Mouse (Mus musculus): Measurements from ENCODE around the gene Meaf6. TPM values are rescaled to one million over a fixed set of nuclear protein-coding genes. Genes with fewer than 3 reads are reported as not detected.

Meaf6 gene
- polyA plus RNA-seq, 1 experiment from 2014 or later, result 28.3 TPM

DNA sequence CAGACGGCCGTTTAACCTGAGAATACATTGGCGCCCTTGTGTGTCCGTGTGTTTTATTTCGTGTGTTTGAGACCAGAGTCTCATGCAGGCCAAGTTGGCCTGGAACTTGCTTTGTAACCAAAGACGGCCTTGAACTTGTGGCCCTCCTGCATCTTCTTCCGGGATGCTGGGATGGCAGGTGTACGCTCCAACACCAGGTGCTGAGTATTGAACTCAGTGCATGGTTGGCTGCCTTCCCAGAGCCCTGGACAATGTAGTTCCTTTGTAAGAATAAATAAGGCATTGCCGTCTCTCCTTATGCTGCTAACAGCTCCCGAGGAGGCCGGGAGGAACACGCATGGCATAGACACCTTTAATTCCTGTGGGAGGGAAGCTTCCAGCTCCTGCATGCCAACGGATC lies 32.0 kb downstream of the Meaf6 start:
- ATAC-seq (ENCODE audit: low FRiP score, low TSS enrichment) (no peak), DNase-seq (ENCODE audit: low spot score) (no peak)
- H3K27ac ChIP-seq (replicated peaks), result peak overlapping the region; percentile 81
- WGBS, result 50% methylated on average over 13 of the region's 13 CpGs
- peaks cover 4% of the 10 kb centered on the region for H3K4me1 ChIP-seq (replicated peaks; ENCODE audit: control insufficient read depth, insufficient read depth)
- no peak overlapping the region for H3K4me2 ChIP-seq (replicated peaks; ENCODE audit: low read depth)
- no peak overlapping the region for H3K9ac ChIP-seq (ENCODE audit: low read length)
- no peaks in the 10 kb centered on the region for H3K27me3 ChIP-seq (ENCODE audit: control insufficient read depth, insufficient read depth, low read length)
- no peak overlapping the region for H3K4me3 ChIP-seq (ENCODE audit: low read depth, low read length)
- H3K9me3 ChIP-seq (ENCODE audit: control insufficient read depth, low read length), result no peaks in the 10 kb centered on the region
- H3K36me3 ChIP-seq (ENCODE audit: control insufficient read depth, insufficient read depth, low read length), result peaks cover 10% of the 10 kb centered on the region; the same call in 1 of the 2 replicates
- TF ChIP-seq EP300 (optimal IDR thresholded peaks at IDR 0.05) (no peak), CTCF (IDR thresholded peaks at IDR 0.05; ENCODE audit: low read depth) (no peak)

DNA sequence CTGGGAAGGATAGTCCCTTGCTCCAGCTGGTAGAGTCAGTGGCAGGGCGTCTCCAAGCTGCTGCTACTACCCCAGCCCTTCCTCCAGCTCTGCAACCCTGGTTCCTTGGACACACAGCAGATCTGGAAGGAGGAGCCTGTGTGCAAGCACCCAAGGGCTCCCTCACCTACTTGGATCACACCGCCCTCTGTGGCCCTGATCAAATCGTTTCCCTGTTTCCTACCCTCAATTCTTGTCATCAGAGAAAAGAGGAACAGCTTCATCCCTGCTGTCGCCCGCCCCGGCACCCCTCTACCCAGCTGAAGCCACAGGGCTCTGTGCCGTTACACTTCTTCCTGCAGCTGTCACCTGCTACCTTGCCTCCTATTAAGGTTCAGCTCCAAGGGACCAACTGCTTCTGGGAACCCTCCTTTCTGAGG lies 33.0 kb downstream of the Meaf6 start:
- Histone ChIP-seq H3K9ac (ENCODE audit: low read length) (no peak overlapping the region), H3K4me2 (replicated peaks; ENCODE audit: low read depth) (no peak overlapping the region), H3K9me3 (ENCODE audit: control insufficient read depth, low read length) (no peaks in the 10 kb centered on the region), H3K4me3 (ENCODE audit: low read depth, low read length) (no peak overlapping the region), H3K4me1 (replicated peaks; ENCODE audit: control insufficient read depth, insufficient read depth) (peaks cover 4% of the 10 kb centered on the region), H3K27me3 (ENCODE audit: control insufficient read depth, insufficient read depth, low read length) (no peaks in the 10 kb centered on the region), H3K36me3 (ENCODE audit: control insufficient read depth, insufficient read depth, low read length) (peaks cover 10% of the 10 kb centered on the region; the same call in 1 of the 2 replicates), H3K27ac (replicated peaks) (peak overlapping the region; percentile 67; the same call in 1 of the 2 replicates)
- DNase-seq (ENCODE audit: low spot score) (no peak), ATAC-seq (ENCODE audit: low FRiP score, low TSS enrichment) (no peak)
- WGBS, result 65% methylated on average over 7 of the region's 7 CpGs
- TF ChIP-seq EP300 (optimal IDR thresholded peaks at IDR 0.05) (no peak), CTCF (IDR thresholded peaks at IDR 0.05; ENCODE audit: low read depth) (no peak)

DNA sequence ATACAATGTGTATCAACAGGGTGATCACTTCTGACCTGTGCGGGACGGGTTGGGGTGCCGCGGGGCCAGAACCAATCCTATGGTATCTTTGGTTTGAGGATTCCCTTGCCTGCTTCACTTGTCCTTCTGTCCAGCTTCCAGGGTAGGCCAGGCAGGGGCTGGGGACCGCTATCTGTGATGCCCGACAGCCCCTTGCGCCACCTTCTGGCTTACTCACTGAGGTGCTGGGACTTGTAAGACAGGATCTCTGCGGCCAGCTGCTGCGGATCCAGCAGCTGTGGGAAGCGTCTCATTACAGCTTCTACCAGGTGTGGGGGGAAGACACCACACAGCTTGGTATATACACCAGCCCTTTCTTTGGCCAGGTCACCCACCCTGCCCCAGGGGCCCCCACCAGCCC lies 34.1 kb downstream of the Meaf6 start:
- ATAC-seq (ENCODE audit: low FRiP score, low TSS enrichment) (no peak), DNase-seq (ENCODE audit: low spot score) (no peak)
- peaks cover 10% of the 10 kb centered on the region; the same call in 1 of the 2 replicates for H3K36me3 ChIP-seq (ENCODE audit: control insufficient read depth, insufficient read depth, low read length)
- H3K27ac ChIP-seq (replicated peaks), result 0 out of 2 replicates have a peak overlapping the region, but pooled peaks have one; percentile 18
- no peaks in the 10 kb centered on the region for H3K27me3 ChIP-seq (ENCODE audit: control insufficient read depth, insufficient read depth, low read length)
- H3K9ac ChIP-seq (ENCODE audit: low read length), result no peak overlapping the region
- no peak overlapping the region for H3K4me2 ChIP-seq (replicated peaks; ENCODE audit: low read depth)
- TF ChIP-seq EP300 (optimal IDR thresholded peaks at IDR 0.05) (no peak), CTCF (IDR thresholded peaks at IDR 0.05; ENCODE audit: low read depth) (peak; percentile 46)
- 40% methylated on average over 10 of the region's 10 CpGs for WGBS
- H3K4me3 ChIP-seq (ENCODE audit: low read depth, low read length), result no peak overlapping the region
- peaks cover 7% of the 10 kb centered on the region for H3K4me1 ChIP-seq (replicated peaks; ENCODE audit: control insufficient read depth, insufficient read depth)
- no peaks in the 10 kb centered on the region for H3K9me3 ChIP-seq (ENCODE audit: control insufficient read depth, low read length)

DNA sequence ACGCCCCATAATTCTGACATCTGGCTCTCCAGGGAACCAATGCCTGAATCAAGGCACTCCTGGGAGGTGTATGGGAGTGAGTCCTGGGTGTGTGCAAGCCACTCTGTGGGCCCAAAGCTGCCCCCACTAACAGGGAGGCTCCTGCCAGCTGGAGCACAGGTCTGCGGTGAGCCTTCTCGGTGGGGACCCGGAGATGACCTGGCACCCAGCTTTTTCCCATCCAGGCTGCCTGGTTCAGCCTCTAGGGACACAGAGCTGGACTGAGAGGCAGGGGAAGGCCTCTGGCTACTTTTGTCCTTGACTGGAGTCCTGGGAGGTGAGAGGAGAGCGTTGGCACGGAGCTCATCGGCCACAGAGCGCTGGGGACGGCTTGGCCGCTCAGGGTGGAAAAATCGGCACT lies 34.8 kb downstream of the Meaf6 start:
- Histone ChIP-seq H3K27me3 (ENCODE audit: control insufficient read depth, insufficient read depth, low read length) (no peaks in the 10 kb centered on the region), H3K27ac (replicated peaks) (no peak overlapping the region), H3K4me3 (ENCODE audit: low read depth, low read length) (no peak overlapping the region), H3K36me3 (ENCODE audit: control insufficient read depth, insufficient read depth, low read length) (peaks cover 10% of the 10 kb centered on the region; the same call in 1 of the 2 replicates), H3K9me3 (ENCODE audit: control insufficient read depth, low read length) (no peaks in the 10 kb centered on the region), H3K4me1 (replicated peaks; ENCODE audit: control insufficient read depth, insufficient read depth) (peaks cover 7% of the 10 kb centered on the region), H3K4me2 (replicated peaks; ENCODE audit: low read depth) (no peak overlapping the region), H3K9ac (ENCODE audit: low read length) (no peak overlapping the region)
- DNase-seq (ENCODE audit: low spot score) (no peak), ATAC-seq (ENCODE audit: low FRiP score, low TSS enrichment) (no peak)
- WGBS, result 94% methylated on average over 11 of the region's 11 CpGs
- TF ChIP-seq EP300 (optimal IDR thresholded peaks at IDR 0.05), result no peak

DNA sequence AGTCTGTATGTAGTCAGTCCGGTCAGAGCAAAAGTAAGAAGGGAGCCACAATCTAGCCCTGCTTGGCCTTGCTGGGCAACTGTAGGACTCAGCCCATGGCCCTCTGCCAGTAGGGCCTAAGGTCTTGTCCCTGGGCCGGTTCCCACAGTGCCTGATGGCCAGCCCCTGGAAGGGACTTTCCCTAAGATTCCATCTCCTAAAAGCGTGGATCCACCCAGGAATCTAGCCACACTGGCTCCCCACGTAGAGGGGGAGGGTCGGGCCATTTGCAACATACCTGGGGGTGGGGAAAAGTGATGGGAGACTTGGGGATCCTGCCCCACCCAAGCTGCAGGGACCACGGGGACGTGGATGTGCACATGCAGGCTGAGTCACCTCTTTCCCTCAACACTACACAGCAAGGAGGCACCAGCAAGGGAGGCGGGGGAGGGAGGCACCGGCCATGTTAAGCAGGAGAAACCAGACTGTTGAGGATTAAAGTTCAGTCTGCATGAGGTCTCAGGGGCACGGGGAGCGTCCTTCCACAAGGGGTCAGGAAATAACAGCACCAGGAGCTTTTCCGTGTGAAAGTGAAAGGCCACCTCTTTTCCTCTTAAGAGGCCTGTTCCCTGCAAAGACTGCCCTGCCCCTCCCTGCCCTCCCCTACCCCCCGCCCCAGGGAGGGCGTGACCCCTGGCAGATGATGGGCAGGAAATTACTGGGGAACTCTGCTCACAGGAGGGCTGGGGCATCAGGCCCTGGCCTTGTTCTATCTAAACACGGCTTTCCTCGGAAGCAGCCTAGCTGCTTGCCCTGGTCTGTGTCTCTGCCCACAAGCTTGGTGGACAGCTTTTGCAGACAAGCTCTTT lies 37.7 kb downstream of the Meaf6 start:
- WGBS, result 14% methylated on average over 15 of the region's 16 CpGs
- peak; percentile 76 for ATAC-seq (ENCODE audit: low FRiP score, low TSS enrichment)

DNA sequence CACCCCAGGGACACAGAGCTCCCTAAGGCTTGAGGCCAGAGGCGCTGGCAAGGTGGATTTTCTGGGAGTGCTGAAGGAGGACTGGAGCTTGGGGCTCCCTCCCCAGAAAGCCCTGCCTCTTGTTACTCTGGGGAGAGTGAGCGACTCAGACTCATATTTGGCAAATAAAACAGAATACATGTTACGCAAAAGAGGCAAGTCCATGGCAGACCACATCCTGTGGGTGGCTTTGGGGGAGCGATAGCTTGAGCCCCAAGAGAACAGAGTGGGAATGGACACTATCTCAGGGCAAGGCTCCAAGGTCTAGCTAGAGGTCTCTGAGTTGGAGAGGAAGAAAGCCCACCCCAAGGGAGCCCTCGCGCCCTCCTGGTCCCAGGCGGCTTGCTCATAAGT lies 38.3 kb downstream of the Meaf6 start:
- DNase-seq (ENCODE audit: low spot score), result no peak
- ATAC-seq (ENCODE audit: low FRiP score, low TSS enrichment), result no peak
- H3K36me3 ChIP-seq (ENCODE audit: control insufficient read depth, insufficient read depth, low read length), result peaks cover 10% of the 10 kb centered on the region; the same call in 1 of the 2 replicates
- H3K4me1 ChIP-seq (replicated peaks; ENCODE audit: control insufficient read depth, insufficient read depth), result peaks cover 8% of the 10 kb centered on the region
- peak overlapping the region; percentile 94 for H3K27ac ChIP-seq (replicated peaks)
- TF ChIP-seq CTCF (IDR thresholded peaks at IDR 0.05; ENCODE audit: low read depth), result no peak
- no peak for TF ChIP-seq EP300 (optimal IDR thresholded peaks at IDR 0.05)
- H3K27me3 ChIP-seq (ENCODE audit: control insufficient read depth, insufficient read depth, low read length), result no peaks in the 10 kb centered on the region
- H3K9me3 ChIP-seq (ENCODE audit: control insufficient read depth, low read length), result no peaks in the 10 kb centered on the region
- H3K9ac ChIP-seq (ENCODE audit: low read length), result peak overlapping the region; percentile 13; the same call in 1 of the 2 replicates
- 59% methylated on average over 7 of the region's 7 CpGs for WGBS
- peak overlapping the region; percentile 4 for H3K4me2 ChIP-seq (replicated peaks; ENCODE audit: low read depth)
- no peak overlapping the region for H3K4me3 ChIP-seq (ENCODE audit: low read depth, low read length)

More for the DNA sequence above, 37.7 kb downstream of the Meaf6 start:
- no peak overlapping the region for H3K4me3 ChIP-seq (ENCODE audit: low read depth, low read length)
- H3K27ac ChIP-seq (replicated peaks), result peak overlapping the region; percentile 94
- H3K4me1 ChIP-seq (replicated peaks; ENCODE audit: control insufficient read depth, insufficient read depth), result peaks cover 8% of the 10 kb centered on the region
- no peaks in the 10 kb centered on the region for H3K27me3 ChIP-seq (ENCODE audit: control insufficient read depth, insufficient read depth, low read length)
- TF ChIP-seq EP300 (optimal IDR thresholded peaks at IDR 0.05) (peak; percentile 28), CTCF (IDR thresholded peaks at IDR 0.05; ENCODE audit: low read depth) (peak; percentile 37; the same call in 1 of the 2 replicates)
- no peaks in the 10 kb centered on the region for H3K9me3 ChIP-seq (ENCODE audit: control insufficient read depth, low read length)
- DNase-seq (ENCODE audit: low spot score), result peak; percentile 89
- peak overlapping the region; percentile 31; the same call in 1 of the 2 replicates for H3K4me2 ChIP-seq (replicated peaks; ENCODE audit: low read depth)
- H3K9ac ChIP-seq (ENCODE audit: low read length), result peak overlapping the region; percentile 23; the same call in 1 of the 2 replicates
- peaks cover 10% of the 10 kb centered on the region; the same call in 1 of the 2 replicates for H3K36me3 ChIP-seq (ENCODE audit: control insufficient read depth, insufficient read depth, low read length)

Data from stomach, postnatal 0 days (tissue).